Mouse (Mus musculus) neutrophil, adult 5-6 weeks (primary cell): ENCODE measurements around the gene Scn3b. TPM values are rescaled to one million over a fixed set of nuclear protein-coding genes. Genes with fewer than 3 reads are reported as not detected.

Experiments used
- ATAC-seq: fragments of 151-379, 151-347 bp; 2 replicates; pipeline ENCODE4 v1.8.0; 2017; ENCODE audit warnings: mild to moderate bottlenecking, moderate TSS enrichment; ENCODE audit not compliant: insufficient number of reproducible peaks, poor library complexity, low FRiP score, severe bottlenecking; ENCODE audit errors: extremely low read depth
- total RNA-seq: library from RNA; stranded (forward); fragments of 200-1000 nt; gene quantifications from 2 replicates; pipeline ENCODE4 v1.2.3, GENCODE M21; 2017

Gene Scn3b
- total RNA-seq, 1 experiment from 2014 or later = not detected

DNA sequence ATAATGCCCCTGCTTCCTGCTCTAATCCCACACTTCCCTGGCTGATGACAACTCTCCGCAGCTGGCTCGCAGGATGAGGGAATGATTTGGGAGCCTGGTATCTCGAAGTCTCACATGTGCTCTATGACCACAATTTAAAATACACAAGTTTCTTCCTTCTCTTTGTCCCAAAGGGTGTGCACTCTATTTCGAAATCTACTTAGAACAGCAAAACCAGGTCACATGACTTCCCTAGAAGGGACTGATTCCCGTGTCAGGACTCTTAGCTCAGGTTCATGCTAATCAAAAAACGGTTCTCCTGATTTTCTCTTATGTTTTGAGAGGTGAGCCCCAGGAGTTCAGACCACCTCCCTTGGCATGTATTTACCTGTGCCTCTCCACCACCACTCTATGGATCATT, 5.1 kb upstream of the Scn3b start:
- ATAC-seq = no peak

DNA sequence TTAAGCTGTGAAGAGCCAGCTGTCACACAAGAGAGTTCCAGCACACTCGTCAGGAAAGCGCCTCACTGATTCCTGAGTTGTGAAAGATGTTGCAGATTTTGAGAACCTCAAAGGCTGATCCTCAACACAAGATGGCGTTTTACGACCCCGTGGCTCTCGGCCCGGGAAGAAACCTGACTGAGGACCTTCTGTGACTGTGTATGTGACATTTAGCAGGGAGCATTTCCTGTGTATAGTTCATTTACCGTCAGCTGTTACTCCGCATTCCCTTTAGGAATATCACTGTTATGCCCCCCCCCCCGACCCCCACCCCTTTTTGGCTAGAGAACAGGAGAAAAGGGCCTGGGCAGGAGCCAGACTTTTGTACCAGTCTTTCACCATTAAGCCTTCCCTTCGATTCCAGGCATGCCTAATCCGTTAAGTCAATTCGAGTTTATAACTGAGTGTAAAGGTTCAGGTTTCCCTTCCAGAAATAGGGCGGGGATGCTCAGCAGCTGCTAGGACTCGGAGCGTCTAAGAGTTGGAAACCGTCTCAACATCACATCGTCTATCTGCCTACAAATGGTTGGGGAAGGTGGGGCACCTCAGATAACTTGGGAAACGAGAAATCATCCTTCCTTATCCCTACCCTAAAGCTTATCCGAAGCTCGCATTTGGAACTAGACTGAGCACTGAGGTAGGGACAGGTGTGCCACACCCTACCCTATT, 823 bp upstream of the Scn3b start:
- no peak for ATAC-seq

DNA sequence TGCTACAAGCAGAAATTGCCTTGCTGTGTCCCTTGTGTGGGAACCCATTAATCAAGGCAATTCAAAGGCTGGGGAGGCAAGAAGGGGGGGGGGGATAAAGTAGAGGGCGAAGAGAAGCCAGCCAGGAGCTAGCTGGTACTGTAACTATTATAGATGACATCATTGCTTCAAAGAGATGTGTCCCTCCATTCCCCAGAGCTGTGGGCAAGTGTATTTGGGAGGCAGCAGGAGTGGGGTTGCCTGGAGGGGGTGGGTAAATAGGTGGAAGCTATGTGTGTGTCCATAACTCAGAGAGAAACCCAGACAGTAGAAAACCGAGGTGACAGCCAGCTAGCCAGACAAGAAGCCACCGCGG, 292 bp upstream of the Scn3b start:
- no peak for ATAC-seq

DNA sequence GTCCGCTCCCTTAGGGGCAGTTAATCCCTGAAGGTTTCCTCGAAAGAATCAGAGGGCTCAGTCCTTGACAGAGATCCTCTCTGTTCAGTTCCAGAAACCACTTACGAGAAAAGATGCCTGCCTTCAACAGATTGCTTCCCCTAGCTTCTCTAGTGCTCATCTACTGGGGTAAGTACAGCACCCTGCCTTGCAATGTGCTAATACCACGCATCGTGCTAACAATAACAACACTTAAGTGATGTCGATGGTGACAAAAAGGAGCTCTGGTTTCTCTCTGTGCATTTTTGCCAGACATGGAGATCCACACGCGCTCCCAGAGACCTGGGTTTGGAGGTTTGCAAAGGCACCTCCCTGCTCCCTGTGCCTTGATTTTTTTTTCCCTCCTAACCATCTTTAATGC, 863 bp downstream of the Scn3b start:
- ATAC-seq = no peak

- ATAC-seq = no peak
Measured at GRCm38 (mm10) chr9:40271075-40271474, 2.1 kb downstream of the Scn3b start.

GRCm38 (mm10) chr9:40272822-40273221, 3.8 kb downstream of the Scn3b start:
- ATAC-seq = no peak

- ATAC-seq = no peak
Measured at GRCm38 (mm10) chr9:40275904-40276303, 6.9 kb downstream of the Scn3b start.

- ATAC-seq = no peak
Measured at GRCm38 (mm10) chr9:40277671-40278070, 8.7 kb downstream of the Scn3b start.

DNA sequence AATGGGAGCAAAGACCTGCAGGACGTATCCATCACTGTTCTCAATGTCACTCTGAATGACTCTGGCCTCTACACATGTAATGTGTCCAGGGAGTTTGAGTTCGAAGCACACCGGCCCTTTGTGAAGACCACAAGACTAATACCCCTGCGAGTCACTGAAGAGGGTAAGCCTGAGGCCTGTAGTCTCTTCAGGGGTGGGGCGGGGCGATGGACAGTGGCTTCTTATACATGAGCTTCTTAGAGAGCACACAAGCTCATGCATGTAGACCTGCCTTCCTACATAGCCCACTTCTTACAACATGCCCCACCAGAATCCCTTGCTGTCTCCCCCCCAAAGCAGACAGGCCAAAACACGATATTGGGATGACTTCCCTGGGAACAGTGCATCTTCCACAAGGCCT, 10.4 kb downstream of the Scn3b start:
- ATAC-seq = no peak

DNA sequence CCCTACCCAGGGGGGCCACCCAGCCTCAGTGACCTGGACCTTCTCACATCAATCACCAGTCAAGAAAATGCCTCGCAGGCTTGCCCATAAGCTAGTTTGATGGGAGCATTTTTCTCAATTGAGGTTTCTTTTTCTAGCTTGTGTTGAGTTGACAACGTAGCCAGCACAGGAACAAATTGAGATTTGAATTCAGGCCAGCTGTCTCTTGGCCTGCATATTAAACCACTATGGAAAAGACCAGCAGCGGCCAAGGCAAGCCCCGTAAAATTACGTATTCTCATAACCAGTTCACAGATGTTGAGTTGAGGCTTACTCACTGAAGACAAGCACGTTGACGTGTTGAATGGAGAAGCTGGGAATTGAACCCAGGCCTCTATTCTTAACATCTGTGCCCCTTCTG, 14.0 kb downstream of the Scn3b start:
- ATAC-seq = no peak

- ATAC-seq = no peak
Measured at GRCm38 (mm10) chr9:40292475-40292874, 23.5 kb downstream of the Scn3b start.

GRCm38 (mm10) chr9:40293286-40293685, 24.3 kb downstream of the Scn3b start:
- ATAC-seq = no peak

- no peak for ATAC-seq
Measured at GRCm38 (mm10) chr9:40293740-40294139, 24.7 kb downstream of the Scn3b start.

- ATAC-seq = no peak
Measured at GRCm38 (mm10) chr9:40294210-40294609, 25.2 kb downstream of the Scn3b start.

DNA sequence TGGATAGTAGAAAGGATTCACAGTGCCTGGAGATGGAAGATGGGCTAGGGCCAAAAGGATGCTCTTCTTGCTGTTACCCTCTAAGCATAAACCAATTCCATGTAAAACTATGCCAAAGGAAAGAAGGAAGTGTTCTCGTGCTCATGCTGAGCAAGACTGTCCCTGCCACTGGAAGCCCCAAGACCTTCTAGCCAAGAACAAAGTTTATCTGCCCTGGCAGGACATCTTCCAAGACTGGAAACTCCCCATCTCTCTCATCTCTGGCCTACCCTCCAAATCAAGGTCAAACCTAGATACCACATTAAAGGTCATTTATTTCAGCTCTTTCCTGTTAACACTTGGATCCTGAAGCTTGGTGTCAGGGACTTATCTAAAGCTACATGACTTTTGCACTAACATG, 25.8 kb downstream of the Scn3b start:
- no peak for ATAC-seq

DNA sequence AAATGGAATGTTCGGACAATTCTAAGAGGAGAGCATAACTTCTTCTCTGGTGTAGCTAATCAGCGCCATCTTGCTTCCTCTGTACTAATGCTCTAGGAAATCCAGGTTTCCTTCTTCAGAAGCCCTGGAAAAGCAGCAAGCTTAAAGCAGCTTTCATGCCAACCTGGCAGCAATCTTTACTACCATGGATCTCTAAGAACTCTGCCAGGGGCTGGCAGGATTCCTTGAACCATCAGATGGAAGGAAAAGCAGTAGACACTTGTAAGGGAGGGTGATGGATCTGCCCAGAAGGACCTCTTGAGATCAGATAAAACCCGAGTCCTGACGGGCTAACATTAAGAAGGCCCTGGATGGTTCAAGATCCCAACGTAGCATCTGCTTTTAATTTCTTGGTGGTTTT, 27.2 kb downstream of the Scn3b start:
- ATAC-seq = no peak

DNA sequence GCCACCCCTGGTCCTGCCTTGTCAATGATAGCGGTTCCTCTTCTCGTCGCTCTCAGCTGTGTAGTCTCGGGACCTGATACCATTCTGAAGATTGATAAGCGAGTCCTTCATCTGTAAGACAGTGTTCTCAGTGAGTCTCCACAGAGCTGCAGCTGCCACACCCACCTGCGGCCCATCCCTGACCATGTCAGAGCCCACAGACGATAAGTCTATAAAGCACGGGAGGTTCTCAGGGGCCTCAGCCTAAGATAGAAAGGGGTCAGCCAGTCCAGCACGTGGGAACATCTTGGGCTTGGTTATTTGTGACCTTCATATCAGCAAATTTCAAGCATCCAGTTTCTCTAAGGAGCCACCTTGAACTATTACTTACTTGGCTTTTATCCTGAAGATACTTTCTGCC, 29.0 kb downstream of the Scn3b start:
- ATAC-seq = no peak

DNA sequence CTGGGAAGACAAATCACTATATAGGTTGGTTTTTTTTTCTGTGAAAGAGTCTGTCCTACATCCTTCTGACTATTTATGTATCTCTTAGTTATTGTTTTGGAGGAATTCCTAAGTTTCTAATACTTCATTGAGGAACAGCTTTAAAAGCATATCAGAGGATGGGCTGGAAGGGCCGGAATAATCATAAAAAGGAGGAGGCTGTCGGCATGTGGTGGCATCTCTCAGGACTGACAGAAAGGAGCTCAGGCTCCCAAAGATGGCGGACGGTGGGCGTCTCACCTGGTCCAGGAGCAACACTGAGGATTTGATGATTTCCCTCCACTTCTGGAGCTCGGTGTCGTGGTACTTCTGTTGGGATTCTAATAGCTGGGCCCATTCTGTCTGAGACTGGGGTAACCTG, 30.3 kb downstream of the Scn3b start:
- ATAC-seq = no peak

DNA sequence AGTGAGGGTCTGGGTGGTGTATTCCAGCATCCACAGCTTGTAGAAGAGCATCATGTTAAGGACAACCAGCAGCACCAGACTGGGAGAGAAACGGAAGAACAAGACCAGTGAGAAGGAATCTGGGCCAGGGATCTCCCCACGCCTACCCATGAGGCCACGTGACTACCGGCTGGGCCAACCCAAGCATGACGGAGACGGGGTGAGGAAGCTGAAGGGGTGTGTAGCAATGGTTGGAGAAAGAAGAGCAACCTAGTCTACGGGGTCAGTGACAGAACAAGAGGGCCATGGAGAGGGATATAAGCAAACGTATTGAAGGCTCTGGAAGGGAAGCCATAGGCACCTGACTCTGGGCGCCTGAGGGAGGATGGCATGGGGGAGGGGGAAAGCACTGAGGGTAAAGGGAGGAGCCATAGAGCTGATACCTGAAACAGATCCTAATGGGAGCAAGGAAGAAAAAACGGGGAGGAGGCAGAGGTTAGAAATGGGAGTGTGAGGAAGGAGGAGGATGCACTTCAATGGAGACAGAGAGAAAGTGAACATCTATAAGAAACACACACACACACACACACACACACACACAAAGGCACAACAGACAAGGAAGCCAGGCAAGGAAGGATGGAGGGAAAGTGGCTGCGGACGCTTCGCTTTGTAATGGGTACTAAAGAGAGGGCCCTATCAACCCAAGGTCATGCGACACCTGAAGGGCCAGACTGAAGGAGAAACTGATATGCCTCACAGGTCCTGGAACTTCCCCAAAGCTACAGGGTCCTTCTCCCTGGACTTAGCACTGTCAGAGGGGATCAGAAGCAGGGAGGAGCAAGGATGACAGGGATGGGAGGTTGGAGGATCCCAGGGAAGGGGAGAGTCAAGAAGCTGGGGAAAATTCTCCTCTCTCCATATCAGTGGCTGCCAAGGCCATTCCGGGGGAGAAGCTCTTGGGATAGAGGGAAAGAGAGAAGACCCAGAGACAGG, 31.3 kb downstream of the Scn3b start:
- no peak for ATAC-seq

DNA sequence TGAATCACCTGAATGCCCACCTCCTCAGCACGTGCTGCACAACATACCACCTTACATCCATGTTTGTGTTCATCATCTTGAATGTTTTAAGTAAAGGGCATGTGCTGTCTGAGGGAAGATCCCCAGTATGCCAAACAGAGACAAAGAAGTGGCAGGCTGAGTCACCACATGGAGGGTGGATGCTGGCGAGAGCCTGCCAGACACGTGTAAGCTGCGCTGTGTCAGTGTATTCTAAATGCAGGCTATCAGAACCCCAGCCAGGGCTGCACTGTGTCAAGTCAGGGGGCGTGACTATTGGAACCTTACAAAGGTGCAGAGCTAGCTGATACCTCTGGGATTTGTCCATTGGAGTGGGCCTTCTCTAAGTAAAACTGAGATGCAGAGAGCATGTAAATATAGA, 32.5 kb downstream of the Scn3b start:
- no peak for ATAC-seq
